Mouse (Mus musculus) liver, embryonic 14.5 days (tissue): ENCODE data around the gene Hic1.

ENCODE experiments used
- CTCF ChIP-seq: IDR thresholded peaks from 2 replicates; pipeline ENCODE4 v1.5.1; 2016; ENCODE audit warnings: antibody characterized with exemption, low read depth, control low read depth
- EP300 ChIP-seq: IDR thresholded peaks from 2 replicates; pipeline ENCODE4 v1.6.1; 2016; ENCODE audit warnings: antibody characterized with exemption, low read depth

- TF ChIP-seq CTCF (no peak), EP300 (no peak)
Observed at GRCm38 (mm10) chr11:75134485-75135068, 34.7 kb downstream of the Hic1 start.
